Mouse (Mus musculus): Measurements from ENCODE around the gene Gm609.

DNA sequence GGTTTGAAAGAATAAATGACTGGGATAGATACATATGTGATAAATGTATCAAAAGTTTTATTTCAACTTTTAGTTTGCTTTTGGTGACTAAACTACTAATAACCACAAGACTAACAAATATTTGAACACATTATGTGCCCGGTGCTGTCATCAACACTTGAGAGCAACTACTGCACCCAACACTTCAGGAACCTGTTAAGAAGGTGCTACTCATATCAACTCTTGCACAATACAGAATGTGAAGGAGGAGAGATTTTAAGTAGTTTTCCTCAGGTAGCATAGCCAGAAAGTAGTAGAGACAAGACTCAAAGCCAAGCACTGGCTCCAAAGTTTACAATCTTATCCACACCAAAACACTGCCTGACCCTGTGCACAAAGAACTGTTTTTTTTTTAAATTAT, 90.7 kb downstream of the Gm609 start:
- TF ChIP-seq POLR2A (IDR thresholded peaks at IDR 0.05; ENCODE audit: low read depth, low read length) (no peak), CTCF (IDR thresholded peaks at IDR 0.05; ENCODE audit: extremely low read depth, insufficient read length, insufficient replicate concordance, low read depth, low read length) (no peak)
